Mouse (Mus musculus) lung, postnatal 0 days (tissue): ENCODE measurements at regions not wholly inside any gene's neighbourhood (a gene's known extent, or its start where the extent isn't known, plus 50 kb on each side); places are given as distances from the start of the nearest gene placed in this dataset.

Experiments used
- ATAC-seq: fragments of 200-750 bp; cut with Nextera tagmentation; 2 replicates; pipeline ENCODE4 v1.8.0; 2017; ENCODE audit warnings: moderate library complexity
- DNase-seq: peaks from one replicate; pipeline ENCODE4 v3.0.0-alpha.2; 2016; ENCODE audit warnings: low spot score
- H3K27ac ChIP-seq: fragments of 300-500 bp; sonication (generic); 2 replicates; pipeline ENCODE4 v1.5.1; 2014; ENCODE audit warnings: antibody characterized with exemption, mild to moderate bottlenecking, low read length, mixed read lengths
- H3K27me3 ChIP-seq: fragments of 300-500 bp; sonication (generic); replicated peaks from 2 replicates; pipeline ENCODE4 v1.6.1; 2014; ENCODE audit warnings: low read length, mixed read lengths; ENCODE audit not compliant: insufficient read depth
- H3K36me3 ChIP-seq: fragments of 300-500 bp; sonication (generic); 2 replicates; pipeline ENCODE4 v1.6.1; 2014; ENCODE audit warnings: low read length, mixed read lengths; ENCODE audit not compliant: insufficient read depth
- H3K4me1 ChIP-seq: fragments of 300-500 bp; sonication (generic); 2 replicates; pipeline ENCODE4 v1.6.1; 2014; ENCODE audit warnings: antibody characterized with exemption, low read depth, low read length, mixed read lengths; ENCODE audit not compliant: insufficient read depth
- H3K4me2 ChIP-seq: fragments of 300-500 bp; sonication (generic); replicated peaks from 2 replicates; pipeline ENCODE4 v1.6.1; 2014; ENCODE audit warnings: low read depth, mild to moderate bottlenecking, low read length, moderate library complexity, mixed read lengths
- H3K4me3 ChIP-seq: fragments of 300-500 bp; sonication (generic); 2 replicates; pipeline ENCODE4 v1.5.1; 2014; ENCODE audit warnings: low read depth, low read length
- H3K9ac ChIP-seq: fragments of 300-500 bp; sonication (generic); replicated peaks from 2 replicates; pipeline ENCODE4 v1.6.1; 2014; ENCODE audit warnings: low read depth, mild to moderate bottlenecking
- H3K9me3 ChIP-seq: fragments of 300-500 bp; sonication (generic); 2 replicates; pipeline ENCODE4 v1.6.1; 2016; ENCODE audit warnings: low read length, mixed read lengths
- CTCF ChIP-seq: IDR thresholded peaks from 2 replicates; pipeline ENCODE4 v1.5.1; 2016; ENCODE audit warnings: antibody characterized with exemption, mild to moderate bottlenecking
- EP300 ChIP-seq: IDR thresholded peaks from 2 replicates; pipeline ENCODE4 v1.6.1; 2016; ENCODE audit warnings: antibody characterized with exemption, mild to moderate bottlenecking, control low read depth
- WGBS: fragments of 180-500 bp; shearing (Covaris S2); extraction: QIAGEN DNeasy Blood & Tissue Kit; methylation state at CpG from one replicate; pipeline ENCODE4 v1.1.7; 2014; 5-methylcytosine and 5-hydroxymethylcytosine counted together

- DNase-seq (no peak), ATAC-seq (no peak)
- H3K9me3 ChIP-seq: no peaks in the 10 kb centered on the region
- TF ChIP-seq EP300: no peak
- TF ChIP-seq CTCF: no peak
- H3K4me2 ChIP-seq: no peak overlapping the region
- H3K9ac ChIP-seq: no peak overlapping the region
- no peak overlapping the region for H3K4me3 ChIP-seq
- no peaks in the 10 kb centered on the region for H3K4me1 ChIP-seq
- H3K27me3 ChIP-seq: no peaks in the 10 kb centered on the region
- no peaks in the 10 kb centered on the region for H3K36me3 ChIP-seq
- WGBS: 68% methylated on average over 5 of the region's 5 CpGs
- H3K27ac ChIP-seq: no peak overlapping the region
Observed at GRCm38 (mm10) chr14:49838410-49838809, 55.2 kb upstream of the Armh4 start.

DNA sequence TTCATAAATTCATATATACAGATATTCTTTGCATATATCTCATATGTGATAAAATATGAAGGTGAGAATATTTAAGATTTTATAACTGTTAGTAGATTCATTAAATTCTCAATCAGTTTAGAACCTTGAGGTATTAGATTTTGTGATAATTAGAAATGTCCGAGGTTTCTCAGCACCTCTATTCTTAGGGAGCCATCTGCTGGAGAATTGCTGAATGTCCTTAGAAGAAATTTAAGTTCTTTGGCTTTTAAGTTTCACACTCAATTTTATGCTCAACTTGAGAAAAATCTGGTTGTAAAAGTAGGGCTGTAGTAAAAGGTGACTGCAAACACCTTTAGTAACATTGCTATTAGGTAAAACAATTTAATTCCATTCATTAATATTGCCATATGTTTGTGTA is 51.5 kb upstream of the Armh4 start:
- no peak for DNase-seq
- no peaks in the 10 kb centered on the region for H3K27me3 ChIP-seq
- no peaks in the 10 kb centered on the region for H3K4me1 ChIP-seq
- no peak overlapping the region for H3K4me2 ChIP-seq
- WGBS: 22% methylated on average over 1 of the region's 1 CpGs
- H3K9me3 ChIP-seq: no peaks in the 10 kb centered on the region
- H3K4me3 ChIP-seq: no peak overlapping the region
- no peak for ATAC-seq
- H3K9ac ChIP-seq: no peak overlapping the region
- no peaks in the 10 kb centered on the region for H3K36me3 ChIP-seq
- TF ChIP-seq CTCF: peak; percentile 17; the same call in 1 of the 2 replicates
- no peak for TF ChIP-seq EP300
- H3K27ac ChIP-seq: no peak overlapping the region
